Mouse (Mus musculus): ENCODE measurements around the gene Ulk4.

GRCm38 (mm10) chr9:121153276-121153675 lies 123.7 kb downstream of the Ulk4 start:
- no peak for TF ChIP-seq EP300 (IDR thresholded peaks at IDR 0.05; ENCODE audit: insufficient read depth, low read depth, low read length)
- no peak for TF ChIP-seq CTCF (IDR thresholded peaks at IDR 0.05)
- TF ChIP-seq POLR2A (IDR thresholded peaks at IDR 0.05; ENCODE audit: insufficient read depth, low read depth, low read length) = no peak
